ENCODE assay signal across 9 mouse cellular contexts in genomic region chr2:169928447-169929120, GRCm38 (mm10).
DNase-seq lines count a peak whose midpoint lies in the region.
"Had no signal": no experiment of that assay in that cellular context is flagged by ENCODE, and none has a peak within 500 bp of the region (broad histone marks: within the 10 kb centered on the region; RNA-seq: fewer than 3 reads in every experiment).

No protein-coding gene starts in this region.

- peak; percentile 9 to 22 for DNase-seq in frontal cortex, postnatal 14 days (ENCODE audit: low spot score in 2 of 2)
- DNase-seq in frontal cortex, postnatal 36 days (ENCODE audit: low spot score in 2 of 2) = no peak
- DNase-seq in right cerebral cortex, adult 18-20 months = peak; percentile 3
- DNase-seq in right cerebral cortex, adult 2 months (ENCODE audit: low spot score in 2 of 2) = no peak
- peak; percentile 83 for DNase-seq in kidney, postnatal 14 days
- peak; percentile 60 for DNase-seq in ovary, postnatal 14 days (ENCODE audit: low spot score)
- DNase-seq in heart, adult 8-10 months (ENCODE audit: low spot score) = no peak
- no peak for DNase-seq in embryo, embryonic 10.5 days (ENCODE audit: low spot score)
- DNase-seq: thymus, adult 18-20 months had no signal

Comparison
In these comparisons a context has a peak if more than half of its experiments do, and no peak if none do; other contexts are left out.
1. DNase-seq: peak in frontal cortex, postnatal 14 days (2 of 2), right cerebral cortex, adult 18-20 months (single experiment), kidney, postnatal 14 days (single experiment) and ovary, postnatal 14 days (single experiment); none in frontal cortex, postnatal 36 days (0 of 2), right cerebral cortex, adult 2 months (0 of 2), heart, adult 8-10 months (single experiment) and embryo, embryonic 10.5 days (single experiment).